Mouse (Mus musculus) lung, adult 2 months (tissue): ENCODE results near the gene Crhr1.

Source experiments
- CTCF ChIP-seq: fragments of 200-500 bp; IDR thresholded peaks from 2 replicates; pipeline ENCODE4 v1.5.1; 2011; ENCODE audit warnings: mild to moderate bottlenecking, low read length, control low read depth; ENCODE audit not compliant: insufficient read depth
- POLR2A ChIP-seq: fragments of 200-500 bp; IDR thresholded peaks from 2 replicates; pipeline ENCODE4 v1.6.1; 2011; ENCODE audit warnings: low read depth, mild to moderate bottlenecking, control low read depth, low read length, borderline replicate concordance; ENCODE audit errors: extremely low read depth

DNA sequence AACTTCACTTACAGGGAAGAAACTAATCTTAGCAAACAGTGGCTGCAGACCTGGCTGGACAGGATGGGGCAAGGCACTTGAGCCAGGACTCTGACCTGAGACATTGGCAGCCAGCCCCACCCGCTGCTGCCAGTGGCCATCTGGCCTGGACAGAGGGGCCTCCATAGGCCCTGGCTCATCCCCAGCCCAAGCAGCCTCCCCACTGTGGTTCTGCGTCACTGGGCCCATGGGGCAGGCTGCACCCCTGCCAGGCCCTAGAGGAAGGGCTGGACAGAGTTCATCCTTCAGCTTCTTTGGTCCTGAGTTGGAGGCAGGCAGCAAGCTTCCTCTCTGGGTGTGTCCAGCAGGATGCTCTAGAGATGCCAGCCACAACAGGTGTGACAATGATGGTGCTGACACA lies 57.4 kb downstream of the Crhr1 start:
- TF ChIP-seq POLR2A (no peak), CTCF (no peak)
